21 mouse cellular contexts compared by ENCODE assay signal in genomic region chr1:97908736-97909135, GRCm38 (mm10).
A peak's percentile ranks its signal among the peaks of the same experiment; 100 is the strongest.
DNase-seq lines count a peak whose midpoint lies in the region; ATAC-seq lines count a peak whose summit lies in the region.
"Had no signal": no experiment of that assay in that cellular context is flagged by ENCODE, and none has a peak within 500 bp of the region (broad histone marks: within the 10 kb centered on the region; RNA-seq: fewer than 3 reads in every experiment).

No protein-coding gene starts in this region.

- no peak overlapping the region for H3K4me3 ChIP-seq in midbrain, embryonic 15.5 days
- H3K4me3 ChIP-seq in midbrain, embryonic 13.5 days (replicated peaks) = no peak overlapping the region
- no peak overlapping the region for H3K4me3 ChIP-seq in midbrain, embryonic 16.5 days (ENCODE audit: low read depth, low read length)
- no peak overlapping the region for H3K4me3 ChIP-seq in midbrain, embryonic 14.5 days (replicated peaks; ENCODE audit: low read depth, low read length)

- H3K27ac ChIP-seq in midbrain, embryonic 15.5 days = no peak overlapping the region
- no peak overlapping the region for H3K27ac ChIP-seq in midbrain, embryonic 13.5 days
- no peak overlapping the region for H3K27ac ChIP-seq in midbrain, embryonic 16.5 days (ENCODE audit: low read length)
- no peak overlapping the region for H3K27ac ChIP-seq in midbrain, embryonic 14.5 days (replicated peaks; ENCODE audit: low read depth, low read length)

- ATAC-seq in midbrain, embryonic 15.5 days (replicated peaks) = peak; percentile 54
- no peak for ATAC-seq in midbrain, embryonic 13.5 days
- peak; percentile 60; the same call in 1 of the 2 replicates for ATAC-seq in midbrain, embryonic 16.5 days
- no peak; the same call in 1 of the 2 replicates for ATAC-seq in midbrain, embryonic 14.5 days (ENCODE audit: low FRiP score, low TSS enrichment)
- ATAC-seq: activated CD4-positive, CD25-positive, alpha-beta regulatory T cell, adult 4 months; CD4-positive, CD25-positive, alpha-beta regulatory T cell, adult 4 months; Patski had no signal

- H3K36me3 ChIP-seq in midbrain, embryonic 15.5 days (replicated peaks) = no peaks in the 10 kb centered on the region
- no peaks in the 10 kb centered on the region for H3K36me3 ChIP-seq in midbrain, embryonic 13.5 days
- no peaks in the 10 kb centered on the region for H3K36me3 ChIP-seq in midbrain, embryonic 16.5 days (ENCODE audit: control insufficient read depth, insufficient read depth, low read length)
- no peaks in the 10 kb centered on the region for H3K36me3 ChIP-seq in midbrain, embryonic 14.5 days (ENCODE audit: control insufficient read depth, insufficient read depth, low read length)
- H3K36me3 ChIP-seq: G1E had no signal

- H3K27me3 ChIP-seq in midbrain, embryonic 15.5 days (replicated peaks) = no peaks in the 10 kb centered on the region
- no peaks in the 10 kb centered on the region for H3K27me3 ChIP-seq in midbrain, embryonic 13.5 days
- H3K27me3 ChIP-seq in midbrain, embryonic 16.5 days (ENCODE audit: control insufficient read depth, insufficient read depth, low read depth, low read length) = no peaks in the 10 kb centered on the region
- no peaks in the 10 kb centered on the region for H3K27me3 ChIP-seq in midbrain, embryonic 14.5 days (ENCODE audit: control insufficient read depth, insufficient read depth, low read length)
- H3K27me3 ChIP-seq: CH12.LX, Patski had no signal

- no peaks in the 10 kb centered on the region for H3K4me1 ChIP-seq in midbrain, embryonic 15.5 days
- no peaks in the 10 kb centered on the region for H3K4me1 ChIP-seq in midbrain, embryonic 13.5 days (replicated peaks)
- H3K4me1 ChIP-seq in midbrain, embryonic 16.5 days (ENCODE audit: control insufficient read depth, insufficient read depth, low read length) = no peaks in the 10 kb centered on the region
- no peaks in the 10 kb centered on the region for H3K4me1 ChIP-seq in midbrain, embryonic 14.5 days (ENCODE audit: control insufficient read depth, insufficient read depth, low read length)

- H3K4me2 ChIP-seq in midbrain, embryonic 15.5 days = no peak overlapping the region
- no peak overlapping the region for H3K4me2 ChIP-seq in midbrain, embryonic 13.5 days (replicated peaks)
- no peak overlapping the region for H3K4me2 ChIP-seq in midbrain, embryonic 16.5 days (ENCODE audit: low read length)
- no peak overlapping the region for H3K4me2 ChIP-seq in midbrain, embryonic 14.5 days (ENCODE audit: low read length)

- peak; percentile 55 for DNase-seq in heart, adult 11 months
- no peak for DNase-seq in heart, adult 18-20 months
- DNase-seq in midbrain, embryonic 14.5 days = no peak
- DNase-seq: adrenal gland, adult 2 months; adrenal gland, adult 8-10 months; adrenal gland, postnatal 10 days; adrenal gland, postnatal 14 days; adrenal gland, postnatal 25 days; adrenal gland, postnatal 36 days; B cell, adult 2 months; cerebellum, adult 11 months; cerebellum, adult 11-12 months; cerebellum, adult 18-20 months had no signal

- 76% methylated on average over 4 of the region's 4 CpGs for WGBS in midbrain, embryonic 15.5 days
- 87% methylated on average over 4 of the region's 4 CpGs for WGBS in midbrain, embryonic 13.5 days
- WGBS in midbrain, embryonic 16.5 days = 71% methylated on average over 4 of the region's 4 CpGs
- 74% methylated on average over 4 of the region's 4 CpGs for WGBS in midbrain, embryonic 14.5 days

- H3K9me3 ChIP-seq in midbrain, embryonic 15.5 days = no peaks in the 10 kb centered on the region
- no peaks in the 10 kb centered on the region for H3K9me3 ChIP-seq in midbrain, embryonic 13.5 days
- H3K9me3 ChIP-seq in midbrain, embryonic 16.5 days (replicated peaks; ENCODE audit: control insufficient read depth, low read length, poor library complexity, severe bottlenecking) = no peaks in the 10 kb centered on the region
- H3K9me3 ChIP-seq in midbrain, embryonic 14.5 days (ENCODE audit: control insufficient read depth, low read length) = no peaks in the 10 kb centered on the region

- no peak overlapping the region for H3K9ac ChIP-seq in midbrain, embryonic 15.5 days
- H3K9ac ChIP-seq in midbrain, embryonic 13.5 days (replicated peaks) = no peak overlapping the region
- no peak overlapping the region for H3K9ac ChIP-seq in midbrain, embryonic 16.5 days (ENCODE audit: low read depth, low read length)
- no peak overlapping the region for H3K9ac ChIP-seq in midbrain, embryonic 14.5 days (replicated peaks; ENCODE audit: low read length)

Comparison
In these comparisons a context has a peak if more than half of its experiments do, and no peak if none do; other contexts are left out.
1. ATAC-seq: peak in midbrain, embryonic 15.5 days (single experiment) and midbrain, embryonic 16.5 days (single experiment); none in midbrain, embryonic 13.5 days (single experiment) and midbrain, embryonic 14.5 days (single experiment).